Mouse (Mus musculus): Measurements from ENCODE around the gene Grm1. TPM values are rescaled to one million over a fixed set of nuclear protein-coding genes. Genes with fewer than 3 reads are reported as not detected.

Grm1 gene
- polyA plus RNA-seq, 2 experiments, result not detected

DNA sequence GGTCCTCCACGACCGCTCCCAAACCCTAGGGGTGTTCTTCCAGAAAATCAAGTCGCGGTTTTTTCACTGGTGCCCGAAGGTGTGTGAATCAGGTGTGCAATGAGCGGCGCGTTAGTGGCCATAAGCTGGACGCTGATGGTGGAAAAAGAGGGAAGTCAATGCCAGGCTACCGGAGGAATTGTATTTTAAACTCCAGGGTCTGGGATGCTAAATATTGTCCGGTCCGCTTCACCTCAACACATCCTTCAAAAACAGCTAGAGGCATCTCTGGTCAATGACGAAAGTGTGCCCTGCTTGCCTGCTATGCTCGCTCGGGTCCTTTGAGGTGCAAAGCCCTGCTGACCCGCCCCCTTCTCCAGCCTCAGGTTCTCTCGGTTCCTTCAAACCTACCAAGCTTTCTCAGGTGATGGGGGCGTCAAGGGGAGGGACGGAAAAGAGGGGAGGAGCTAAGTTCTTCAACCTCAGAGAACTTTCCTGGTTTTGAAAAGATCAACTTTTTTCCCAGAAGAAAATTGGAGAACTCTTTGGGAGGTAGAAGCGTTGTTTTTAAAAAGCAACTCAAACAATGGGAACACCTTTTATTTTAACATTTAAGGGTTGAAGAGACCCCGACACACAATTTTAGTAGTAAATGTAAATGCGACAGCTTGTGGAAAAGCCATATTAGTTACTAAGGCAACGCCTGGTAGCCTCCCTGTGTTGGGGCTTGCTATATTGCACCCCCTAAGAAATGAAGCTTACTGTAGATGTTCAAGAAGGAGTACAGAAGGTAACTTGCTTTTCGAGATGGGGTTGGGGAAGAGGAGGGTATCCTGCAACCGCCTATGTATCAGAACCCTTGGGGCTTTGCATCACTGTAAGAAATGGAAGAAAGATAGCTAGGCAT lies 1.2 kb downstream of the Grm1 start:
- H3K4me2 ChIP-seq (ENCODE audit: low read depth), result no peak overlapping the region
- H3K27me3 ChIP-seq (ENCODE audit: control insufficient read depth, insufficient read depth, low read length), result peaks cover 22% of the 10 kb centered on the region
- no peaks in the 10 kb centered on the region for H3K9me3 ChIP-seq (ENCODE audit: control insufficient read depth, low read length)
- H3K4me3 ChIP-seq (ENCODE audit: insufficient read depth in 1 of 2, low read depth in 2 of 2, low read length in 2 of 2), result no peak overlapping the region
- ATAC-seq (ENCODE audit: insufficient read depth), result no peak
- H3K4me1 ChIP-seq (replicated peaks; ENCODE audit: control insufficient read depth in 2 of 2, insufficient read depth in 2 of 2, low read length in 1 of 2), result no peaks in the 10 kb centered on the region
- H3K27ac ChIP-seq, result no peak overlapping the region
- no peak overlapping the region for H3K9ac ChIP-seq (replicated peaks)
- H3K36me3 ChIP-seq (replicated peaks; ENCODE audit: control insufficient read depth, insufficient read depth, low read depth), result no peaks in the 10 kb centered on the region
- no peak for DNase-seq (ENCODE audit: low read depth in 3 of 3, low spot score in 3 of 3)
- WGBS (ENCODE audit: insufficient replicate concordance), result 12% methylated on average over 25 of the region's 25 CpGs
- no peak for TF ChIP-seq CTCF (IDR thresholded peaks at IDR 0.05; ENCODE audit: low read depth)
- no peak for TF ChIP-seq EP300 (IDR thresholded peaks at IDR 0.05; ENCODE audit: low read depth)

- Histone ChIP-seq H3K9ac (replicated peaks) (no peak overlapping the region), H3K4me3 (ENCODE audit: insufficient read depth in 1 of 2, low read depth in 2 of 2, low read length in 2 of 2) (no peak overlapping the region), H3K4me2 (ENCODE audit: low read depth) (no peak overlapping the region), H3K9me3 (ENCODE audit: control insufficient read depth, low read length) (no peaks in the 10 kb centered on the region), H3K4me1 (replicated peaks; ENCODE audit: control insufficient read depth in 2 of 2, insufficient read depth in 2 of 2, low read length in 1 of 2) (no peaks in the 10 kb centered on the region), H3K27ac (no peak overlapping the region), H3K27me3 (ENCODE audit: control insufficient read depth, insufficient read depth, low read length) (peaks cover 22% of the 10 kb centered on the region), H3K36me3 (replicated peaks; ENCODE audit: control insufficient read depth, insufficient read depth, low read depth) (no peaks in the 10 kb centered on the region)
- 12% methylated on average over 33 of the region's 33 CpGs for WGBS (ENCODE audit: insufficient replicate concordance)
- TF ChIP-seq EP300 (IDR thresholded peaks at IDR 0.05; ENCODE audit: low read depth) (no peak), CTCF (IDR thresholded peaks at IDR 0.05; ENCODE audit: low read depth) (no peak)
- DNase-seq (ENCODE audit: low read depth in 3 of 3, low spot score in 3 of 3) (no peak), ATAC-seq (ENCODE audit: insufficient read depth) (no peak)
Observed at GRCm38 (mm10) chr10:11080013-11080724, 2.0 kb downstream of the Grm1 start.

GRCm38 (mm10) chr10:11079506-11079905 lies 2.6 kb downstream of the Grm1 start:
- Histone ChIP-seq H3K4me2 (ENCODE audit: low read depth) (no peak overlapping the region), H3K9me3 (ENCODE audit: control insufficient read depth, low read length) (no peaks in the 10 kb centered on the region), H3K4me3 (ENCODE audit: insufficient read depth in 1 of 2, low read depth in 2 of 2, low read length in 2 of 2) (no peak overlapping the region), H3K27me3 (ENCODE audit: control insufficient read depth, insufficient read depth, low read length) (peaks cover 22% of the 10 kb centered on the region), H3K4me1 (replicated peaks; ENCODE audit: control insufficient read depth in 2 of 2, insufficient read depth in 2 of 2, low read length in 1 of 2) (no peaks in the 10 kb centered on the region), H3K27ac (no peak overlapping the region), H3K36me3 (replicated peaks; ENCODE audit: control insufficient read depth, insufficient read depth, low read depth) (no peaks in the 10 kb centered on the region), H3K9ac (replicated peaks) (no peak overlapping the region)
- no peak for DNase-seq (ENCODE audit: low read depth in 3 of 3, low spot score in 3 of 3)
- TF ChIP-seq EP300 (IDR thresholded peaks at IDR 0.05; ENCODE audit: low read depth) (no peak), CTCF (IDR thresholded peaks at IDR 0.05; ENCODE audit: low read depth) (no peak)
- 65% methylated on average over 8 of the region's 8 CpGs for WGBS (ENCODE audit: insufficient replicate concordance)
- no peak for ATAC-seq (ENCODE audit: insufficient read depth)

GRCm38 (mm10) chr10:11065136-11065535 lies 17.0 kb downstream of the Grm1 start:
- ATAC-seq (ENCODE audit: insufficient read depth) (no peak), DNase-seq (ENCODE audit: low read depth in 3 of 3, low spot score in 3 of 3) (no peak)
- H3K27me3 ChIP-seq (ENCODE audit: control insufficient read depth, insufficient read depth, low read length), result no peaks in the 10 kb centered on the region
- no peak overlapping the region for H3K27ac ChIP-seq
- no peak overlapping the region for H3K4me2 ChIP-seq (ENCODE audit: low read depth)
- H3K36me3 ChIP-seq (replicated peaks; ENCODE audit: control insufficient read depth, insufficient read depth, low read depth), result no peaks in the 10 kb centered on the region
- no peak overlapping the region for H3K9ac ChIP-seq (replicated peaks)
- no peaks in the 10 kb centered on the region for H3K4me1 ChIP-seq (replicated peaks; ENCODE audit: control insufficient read depth in 2 of 2, insufficient read depth in 2 of 2, low read length in 1 of 2)
- WGBS (ENCODE audit: insufficient replicate concordance), result 47% methylated on average over 2 of the region's 2 CpGs
- TF ChIP-seq EP300 (IDR thresholded peaks at IDR 0.05; ENCODE audit: low read depth) (no peak), CTCF (IDR thresholded peaks at IDR 0.05; ENCODE audit: low read depth) (no peak)
- H3K4me3 ChIP-seq (ENCODE audit: insufficient read depth in 1 of 2, low read depth in 2 of 2, low read length in 2 of 2), result no peak overlapping the region
- H3K9me3 ChIP-seq (ENCODE audit: control insufficient read depth, low read length), result no peaks in the 10 kb centered on the region
